Mouse (Mus musculus) CH12.LX (cell line): Measurements from ENCODE around the gene Gm26602.

Source experiments
- BHLHE40 ChIP-seq: IDR thresholded peaks from 2 replicates; pipeline ENCODE4 v1.6.1; 2011; ENCODE audit warnings: mild to moderate bottlenecking, low read depth, low read length, improper control_type of control experiment
- CTCF ChIP-seq, 2 experiments: IDR thresholded peaks in 1 of 2; conservative IDR thresholded peaks in 1 of 2; 2 replicates each; pipeline ENCODE4 v1.5.1; 2011 to 2012; ENCODE audit warnings: low read depth in 2 of 2, low read length in 2 of 2, improper control_type of control experiment in 1 of 2, inconsistent platforms in 1 of 2, mild to moderate bottlenecking in 1 of 2, moderate library complexity in 1 of 2
- EP300 ChIP-seq: IDR thresholded peaks from 2 replicates; pipeline ENCODE4 v1.6.1; 2011; ENCODE audit warnings: low read length, improper control_type of control experiment
- ETS1 ChIP-seq: conservative IDR thresholded peaks from 2 replicates; pipeline ENCODE4 v1.6.1; 2012; ENCODE audit warnings: low read depth, mild to moderate bottlenecking, inconsistent platforms, low read length, improper control_type of control experiment, moderate library complexity
- MAFK ChIP-seq: IDR thresholded peaks from 2 replicates; pipeline ENCODE4 v1.6.1; 2011; ENCODE audit warnings: low read length, improper control_type of control experiment; ENCODE audit not compliant: insufficient replicate concordance
- MAZ ChIP-seq: IDR thresholded peaks from 2 replicates; pipeline ENCODE4 v1.6.1; 2012; ENCODE audit warnings: low read depth, mild to moderate bottlenecking, inconsistent platforms, low read length, improper control_type of control experiment, moderate library complexity
- POLR2A ChIP-seq: IDR thresholded peaks from 2 replicates; pipeline ENCODE4 v1.6.1; 2011; ENCODE audit warnings: low read depth, mild to moderate bottlenecking, improper control_type of control experiment, low read length
- SIN3A ChIP-seq: IDR thresholded peaks from 2 replicates; pipeline ENCODE4 v1.6.1; 2012; ENCODE audit warnings: low read length, improper control_type of control experiment, inconsistent platforms
- TCF12 ChIP-seq: IDR thresholded peaks from 2 replicates; pipeline ENCODE4 v1.6.1; 2014; ENCODE audit warnings: low read depth, mild to moderate bottlenecking, inconsistent platforms, low read length, improper control_type of control experiment
- ZC3H11A ChIP-seq: IDR thresholded peaks from 2 replicates; pipeline ENCODE4 v1.6.1; 2012; ENCODE audit warnings: low read depth, mild to moderate bottlenecking, inconsistent platforms, low read length, improper control_type of control experiment
- ZKSCAN1 ChIP-seq: IDR thresholded peaks from 2 replicates; pipeline ENCODE4 v1.6.1; 2012; ENCODE audit warnings: low read depth, inconsistent platforms, low read length, improper control_type of control experiment, borderline replicate concordance
- ZNF384 ChIP-seq: IDR thresholded peaks from 2 replicates; pipeline ENCODE4 v1.6.1; 2012; ENCODE audit warnings: low read depth, low read length, improper control_type of control experiment, inconsistent platforms

DNA sequence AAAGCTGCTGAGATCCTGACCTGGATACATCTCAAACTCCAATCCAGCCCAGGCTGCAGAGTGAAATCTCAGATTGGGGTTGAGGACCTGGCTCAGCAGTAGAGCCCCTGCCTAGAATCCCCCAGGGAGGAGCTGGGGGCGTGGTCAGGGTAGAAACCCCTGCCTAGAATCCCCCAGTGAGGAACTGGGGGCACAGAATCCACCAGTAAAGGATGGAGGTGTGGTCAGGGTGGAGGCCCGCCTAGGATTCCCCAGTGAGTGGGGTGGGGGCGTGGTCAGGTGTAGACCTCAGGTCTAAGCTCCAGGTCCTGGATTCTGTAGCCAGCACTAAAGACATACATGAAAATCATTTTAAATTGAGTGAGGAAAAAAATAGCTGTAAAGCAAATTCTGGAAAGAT lies 37.8 kb upstream of the Gm26602 start:
- TF ChIP-seq EP300 (no peak), CTCF (conservative IDR thresholded peaks at IDR 0.05 in 1 of 2, IDR thresholded peaks at IDR 0.05 in 1 of 2; ENCODE audit: low read depth in 2 of 2, low read length in 2 of 2) (no peak), POLR2A (no peak), ZC3H11A (no peak), MAFK (no peak), ZNF384 (no peak), MAZ (no peak), ZKSCAN1 (no peak), BHLHE40 (no peak), TCF12 (no peak), ETS1 (no peak), SIN3A (no peak)
